Mouse (Mus musculus): Measurements from ENCODE around the gene Serping1. TPM values are rescaled to one million over a fixed set of nuclear protein-coding genes. Genes with fewer than 3 reads are reported as not detected.
"Not testable (repeated sequence)": the region's sequence is repeated elsewhere in the genome, so short reads cannot be mapped to it uniquely, and the experiment has no call there.

The Serping1 gene
- total RNA-seq, 2 experiments from 2014 or later, result 46.7 to 59.3 TPM

GRCm38 (mm10) chr2:84738271-84738911, 36.9 kb downstream of the Serping1 start:
- DNase-seq, result no peak

DNA sequence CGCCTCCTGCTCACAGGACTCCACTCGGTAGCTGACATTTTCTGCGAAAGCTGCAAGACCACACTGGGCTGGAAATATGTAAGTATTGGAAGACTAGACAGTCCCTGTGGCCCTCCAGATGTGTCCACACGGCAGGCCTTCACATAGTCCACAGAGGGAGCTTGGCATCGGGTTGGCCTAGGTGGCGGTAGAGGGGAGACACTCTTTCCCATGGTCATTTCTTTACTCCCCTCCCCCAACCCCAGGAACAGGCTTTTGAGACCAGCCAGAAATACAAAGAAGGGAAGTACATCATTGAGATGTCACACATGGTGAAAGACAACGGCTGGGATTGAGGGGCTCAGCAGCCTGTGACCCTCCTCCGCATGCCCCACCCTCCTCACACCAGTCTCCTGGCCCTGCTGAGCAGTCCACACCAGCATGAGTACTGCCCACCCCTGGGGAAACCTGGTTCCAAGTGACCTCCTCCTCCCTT, 37.8 kb downstream of the Serping1 start:
- DNase-seq, result no peak

GRCm38 (mm10) chr2:84736312-84737161, 38.7 kb downstream of the Serping1 start:
- no peak for DNase-seq

- DNase-seq, result no peak
Observed at GRCm38 (mm10) chr2:84735346-84735920, 39.8 kb downstream of the Serping1 start.

GRCm38 (mm10) chr2:84734919-84735318, 40.3 kb downstream of the Serping1 start:
- no peak for DNase-seq

GRCm38 (mm10) chr2:84734351-84734864, 40.8 kb downstream of the Serping1 start:
- no peak for DNase-seq

DNA sequence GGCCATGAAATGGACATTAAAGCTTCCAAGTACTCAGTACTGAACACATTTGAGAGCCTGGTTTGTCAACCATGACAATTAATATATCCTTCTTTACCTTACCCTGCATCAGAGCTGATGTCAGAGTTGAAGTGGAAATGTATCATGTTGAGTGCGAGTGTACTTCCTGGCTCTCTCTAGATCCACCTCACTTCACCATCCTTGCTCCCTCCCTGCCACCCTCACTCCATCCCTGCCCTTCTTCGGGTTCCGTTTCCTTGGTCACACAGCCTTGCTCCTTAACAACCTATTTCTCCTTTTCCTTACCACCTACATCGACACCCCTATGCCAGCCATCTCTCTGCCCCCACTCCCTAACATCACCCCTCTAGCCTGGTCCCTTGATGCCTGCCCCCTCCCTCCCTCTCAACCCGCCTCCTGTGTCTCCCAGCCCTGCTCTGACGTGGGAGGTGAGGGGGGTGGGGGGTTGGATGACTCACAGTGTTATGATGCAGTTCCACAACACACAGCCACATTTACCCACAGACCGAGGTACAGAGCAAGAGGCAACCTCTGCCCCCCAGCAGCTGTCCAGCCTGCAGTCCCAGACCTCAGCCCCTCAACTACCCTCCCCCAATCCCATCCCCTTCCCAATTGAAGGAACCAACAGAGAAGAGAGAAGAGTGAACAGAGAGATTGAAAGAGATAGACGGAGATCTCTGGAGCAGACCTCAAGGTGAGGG, 41.5 kb downstream of the Serping1 start, which contains the start of gene Ypel4:
Ypel4 (plus strand) TSS at position 480 of the 722 bp plus-strand sequence.
- DNase-seq, result peak; percentile 55

GRCm38 (mm10) chr2:84732394-84732793, 42.9 kb downstream of the Serping1 start:
- no peak for DNase-seq

- no peak for DNase-seq
Observed at GRCm38 (mm10) chr2:84731206-84731605, 44.0 kb downstream of the Serping1 start.

DNA sequence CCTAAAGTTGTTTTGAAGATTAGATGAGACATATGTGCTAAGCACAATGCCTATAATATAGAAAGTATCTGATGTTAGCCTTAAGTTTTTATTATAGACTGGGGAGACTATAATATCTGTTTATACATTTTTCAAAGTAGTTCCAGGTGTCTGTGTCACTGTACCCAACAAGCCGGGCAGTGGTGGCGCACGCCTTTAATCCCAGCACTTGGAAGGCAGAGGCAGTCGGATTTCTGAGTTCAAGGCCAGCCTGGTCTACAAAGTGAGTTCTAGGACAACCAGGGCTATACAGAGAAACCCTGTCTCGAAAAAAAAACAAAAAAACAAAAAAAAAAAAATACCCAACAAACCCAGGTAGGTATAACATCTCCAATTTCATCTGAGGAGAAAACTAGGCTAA, 47.1 kb downstream of the Serping1 start:
- DNase-seq, result not testable (repeated sequence)

- DNase-seq, result peak; percentile 95
Observed at GRCm38 (mm10) chr2:84727172-84727858, 47.9 kb downstream of the Serping1 start, which contains the start of gene Clp1. Gene Clp1, minus strand, starts transcription at chr2:84727350.

DNA sequence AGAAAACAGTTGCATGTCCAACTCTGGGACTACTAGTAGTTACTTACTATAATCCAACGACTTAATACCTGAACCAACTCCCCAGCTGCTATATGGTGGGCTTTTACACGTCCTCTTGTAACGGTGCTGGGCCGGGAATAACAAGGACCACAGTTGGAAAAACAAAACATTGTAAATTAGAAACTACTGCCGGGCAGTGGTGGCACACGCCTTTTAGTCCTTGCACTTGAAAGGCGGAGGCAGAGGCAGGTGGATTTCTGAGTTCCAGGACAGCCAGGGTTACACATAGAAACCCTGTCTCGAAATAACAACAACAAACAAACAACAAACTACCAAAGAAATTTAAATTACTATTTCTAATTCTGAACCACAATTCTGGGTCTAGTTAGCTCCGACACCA, 48.5 kb downstream of the Serping1 start:
- DNase-seq, result no peak

DNA sequence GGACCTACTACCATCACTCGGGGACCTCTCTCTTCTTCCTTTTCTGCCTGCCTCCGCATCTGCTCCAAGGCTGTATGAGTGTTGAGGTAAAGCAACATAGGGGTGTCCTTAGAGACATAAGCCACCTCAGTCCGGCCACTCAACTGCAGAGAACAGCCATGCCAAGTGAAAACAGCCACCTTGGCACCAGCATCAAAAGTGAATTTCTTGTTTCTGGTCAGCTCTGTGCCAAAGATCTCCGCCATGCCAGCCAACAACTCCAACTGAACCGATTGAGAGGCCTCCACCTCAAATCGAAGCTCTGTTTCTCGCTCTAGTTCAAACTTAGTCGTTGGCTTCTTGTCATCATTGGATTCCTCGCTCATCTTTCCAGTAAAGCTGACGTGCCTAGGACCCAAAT, 49.5 kb downstream of the Serping1 start:
- DNase-seq, result no peak

DNA sequence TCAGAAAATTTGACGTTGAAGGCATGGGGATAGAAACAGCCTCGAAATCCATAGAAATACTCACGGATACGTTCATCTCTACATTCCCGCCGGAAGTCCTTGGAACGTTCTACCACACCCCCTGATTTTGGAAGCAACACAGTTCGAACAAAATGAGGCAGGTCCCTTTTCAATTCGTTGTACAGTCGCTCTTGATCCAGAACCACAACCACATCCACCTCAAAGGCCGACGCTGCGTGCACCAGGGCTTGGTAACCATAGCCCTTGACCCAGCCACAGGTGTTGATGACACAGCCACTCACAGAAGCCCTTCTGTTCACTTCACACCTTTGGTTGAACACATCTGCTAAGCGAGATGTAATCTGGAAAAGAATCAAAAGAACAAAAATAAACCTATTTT, 51.4 kb downstream of the Serping1 start:
- no peak for DNase-seq

GRCm38 (mm10) chr2:84721182-84721581, 54.1 kb downstream of the Serping1 start:
- DNase-seq, result no peak

DNA sequence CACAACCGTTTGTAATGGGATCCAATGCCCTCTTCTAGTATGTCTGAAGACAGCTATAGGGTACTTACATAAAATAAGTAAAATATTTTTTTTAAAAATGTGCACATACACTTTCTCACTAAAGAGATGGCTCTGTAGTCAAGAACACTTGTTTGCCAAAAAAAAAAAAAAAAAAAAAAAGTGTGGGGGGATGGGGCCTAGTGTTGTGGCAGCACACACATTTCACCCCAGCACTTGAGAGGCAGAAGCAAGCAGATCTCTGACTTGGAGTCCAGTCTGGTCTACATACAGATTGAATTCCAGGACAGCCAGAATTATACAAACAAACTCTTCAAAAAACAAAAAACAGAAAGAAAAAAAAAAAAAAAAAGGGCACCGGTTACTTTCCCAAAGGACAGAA, 54.5 kb downstream of the Serping1 start:
- DNase-seq, result no peak

- no peak for DNase-seq
Observed at GRCm38 (mm10) chr2:84717357-84717756, 57.9 kb downstream of the Serping1 start.

DNA sequence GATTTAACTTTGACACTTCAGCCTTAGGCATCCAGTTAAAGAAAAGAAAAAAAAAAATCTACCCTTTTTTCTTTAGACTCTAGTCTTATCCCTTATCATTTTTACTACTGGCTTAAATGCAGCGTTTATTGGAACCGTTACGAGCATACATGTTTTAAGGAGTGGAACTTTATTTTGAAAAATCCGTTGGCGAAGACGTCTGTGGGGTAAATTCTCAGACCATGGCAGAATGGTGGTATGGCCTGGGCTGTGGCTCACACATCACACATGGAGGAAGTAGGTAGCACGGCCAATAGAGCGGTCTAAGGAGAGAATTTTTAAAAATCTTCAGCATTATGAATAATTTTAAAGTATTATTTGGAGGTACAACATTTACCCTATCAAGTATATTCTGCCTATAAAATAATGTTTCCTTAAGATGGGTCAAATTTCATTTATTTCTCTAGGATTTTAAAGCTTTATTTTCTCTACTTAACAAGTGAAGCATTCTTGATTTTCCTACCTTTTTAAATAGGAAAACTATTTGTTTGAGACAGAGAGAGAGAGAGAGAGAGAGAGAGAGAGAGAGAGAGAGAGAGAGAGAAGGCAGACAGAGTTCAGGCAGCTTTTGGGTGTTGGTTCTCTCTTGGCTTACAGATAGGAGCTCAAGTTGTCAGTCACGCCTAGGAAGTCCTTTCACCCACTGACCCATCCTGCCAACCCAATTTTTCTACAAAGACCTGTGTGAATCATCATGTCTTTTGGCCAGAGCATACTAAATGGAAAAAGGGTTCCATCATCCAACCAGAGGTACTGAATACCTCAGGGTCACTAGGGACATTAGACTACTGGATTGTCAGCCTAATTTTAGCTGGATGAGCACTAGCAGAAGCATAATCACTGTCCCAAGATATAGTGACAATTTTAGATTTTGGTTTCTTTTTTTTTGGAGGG, 58.6 kb downstream of the Serping1 start:
- DNase-seq, result no peak

GRCm38 (mm10) chr2:84715562-84716361, 59.5 kb downstream of the Serping1 start:
- DNase-seq, result peak; percentile 87

Measured in gastrocnemius, postnatal 25 days (tissue).